Mouse (Mus musculus) cerebellum, postnatal 14 days (tissue): ENCODE data around the gene Bcl11a.

Experiments used
- DNase-seq, 2 experiments: peaks; one replicate each; pipeline ENCODE4 v3.0.0; 2021; ENCODE audit warnings: mixed read lengths in 2 of 2

Gene Bcl11a

GRCm38 (mm10) chr11:24159656-24160055 is 81.8 kb downstream of the Bcl11a start:
- DNase-seq = peak; percentile 37 to 56

GRCm38 (mm10) chr11:24161458-24161857 is 83.6 kb downstream of the Bcl11a start:
- DNase-seq = no peak

- peak; percentile 62 to 65 for DNase-seq
Measured at GRCm38 (mm10) chr11:24162056-24162455, 84.2 kb downstream of the Bcl11a start.

DNA sequence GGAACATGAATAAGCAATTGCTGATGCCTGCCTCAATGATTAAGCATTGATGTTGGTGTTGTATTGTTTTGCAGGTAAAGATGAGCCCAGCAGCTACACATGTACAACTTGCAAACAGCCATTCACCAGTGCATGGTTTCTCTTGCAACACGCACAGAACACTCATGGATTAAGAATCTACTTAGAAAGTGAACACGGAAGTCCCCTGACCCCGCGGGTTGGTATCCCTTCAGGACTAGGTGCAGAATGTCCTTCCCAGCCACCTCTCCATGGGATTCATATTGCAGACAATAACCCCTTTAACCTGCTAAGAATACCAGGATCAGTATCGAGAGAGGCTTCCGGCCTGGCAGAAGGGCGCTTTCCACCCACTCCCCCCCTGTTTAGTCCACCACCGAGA is 85.2 kb downstream of the Bcl11a start:
- no peak for DNase-seq

DNA sequence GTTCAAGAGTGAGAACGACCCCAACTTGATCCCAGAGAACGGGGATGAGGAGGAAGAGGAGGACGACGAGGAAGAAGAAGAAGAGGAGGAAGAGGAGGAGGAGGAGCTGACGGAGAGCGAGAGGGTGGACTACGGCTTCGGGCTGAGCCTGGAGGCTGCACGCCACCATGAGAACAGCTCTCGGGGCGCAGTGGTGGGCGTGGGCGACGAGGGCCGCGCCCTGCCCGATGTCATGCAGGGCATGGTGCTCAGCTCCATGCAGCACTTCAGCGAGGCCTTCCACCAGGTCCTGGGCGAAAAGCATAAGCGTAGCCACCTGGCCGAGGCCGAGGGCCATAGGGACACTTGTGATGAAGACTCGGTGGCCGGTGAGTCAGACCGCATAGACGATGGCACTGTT is 86.2 kb downstream of the Bcl11a start:
- no peak for DNase-seq

DNA sequence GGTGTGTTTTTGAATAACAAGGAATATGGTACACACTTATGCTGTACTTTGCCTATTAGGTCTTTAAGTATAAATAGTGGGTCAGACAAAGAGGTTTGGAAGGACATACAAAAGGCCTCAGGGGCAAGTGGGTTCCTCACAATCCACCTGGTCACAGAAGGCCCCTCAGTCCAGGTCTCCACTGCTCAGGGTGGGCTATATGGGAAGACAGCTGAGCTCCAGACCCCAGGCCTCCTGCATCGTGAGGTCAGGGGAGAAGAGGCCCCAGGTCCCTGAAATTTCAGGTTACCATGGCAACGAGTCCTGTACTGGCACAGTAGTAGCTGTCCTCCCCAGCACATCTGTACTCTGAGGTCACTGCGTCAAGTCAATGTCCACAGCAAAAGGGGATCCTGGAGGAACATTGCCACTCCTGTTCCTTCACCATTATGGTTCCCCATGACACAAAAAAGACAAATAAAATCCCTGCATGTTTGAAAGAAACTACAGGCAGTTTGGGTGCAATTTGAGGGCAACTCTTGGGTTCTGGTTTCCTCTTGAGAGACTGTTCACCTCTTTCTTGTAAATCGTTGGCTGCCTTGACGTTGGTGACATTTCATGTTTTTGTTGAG is 93.9 kb downstream of the Bcl11a start:
- no peak for DNase-seq

GRCm38 (mm10) chr11:24172585-24172984 is 94.7 kb downstream of the Bcl11a start:
- no peak for DNase-seq

GRCm38 (mm10) chr11:24174161-24174792 is 96.4 kb downstream of the Bcl11a start:
- DNase-seq = no peak

DNA sequence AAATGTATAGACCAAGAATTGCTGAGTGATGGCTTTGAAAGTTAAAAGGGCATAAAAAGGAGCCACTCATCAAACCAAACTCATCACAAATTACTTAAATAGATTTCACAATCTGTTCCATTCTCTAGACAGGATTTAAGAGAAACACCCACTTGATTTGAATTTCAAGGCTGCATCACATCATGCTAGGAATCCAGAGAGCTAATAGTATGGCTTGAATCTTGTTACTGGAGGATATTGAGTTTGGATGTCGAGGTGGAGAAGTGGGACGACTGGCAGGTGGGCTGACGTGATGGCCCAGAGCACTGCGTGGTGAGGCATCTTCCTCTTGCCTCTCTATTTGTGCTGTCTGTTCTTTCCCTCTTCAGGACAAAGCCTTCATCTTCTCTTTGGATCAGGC is 99.6 kb downstream of the Bcl11a start:
- DNase-seq = no peak

- no peak for DNase-seq
Measured at GRCm38 (mm10) chr11:24178823-24179476, 101.1 kb downstream of the Bcl11a start.

- DNase-seq = no peak
Measured at GRCm38 (mm10) chr11:24180040-24180439, 102.2 kb downstream of the Bcl11a start.

- DNase-seq = no peak
Measured at GRCm38 (mm10) chr11:24183501-24183900, 105.6 kb downstream of the Bcl11a start.

DNA sequence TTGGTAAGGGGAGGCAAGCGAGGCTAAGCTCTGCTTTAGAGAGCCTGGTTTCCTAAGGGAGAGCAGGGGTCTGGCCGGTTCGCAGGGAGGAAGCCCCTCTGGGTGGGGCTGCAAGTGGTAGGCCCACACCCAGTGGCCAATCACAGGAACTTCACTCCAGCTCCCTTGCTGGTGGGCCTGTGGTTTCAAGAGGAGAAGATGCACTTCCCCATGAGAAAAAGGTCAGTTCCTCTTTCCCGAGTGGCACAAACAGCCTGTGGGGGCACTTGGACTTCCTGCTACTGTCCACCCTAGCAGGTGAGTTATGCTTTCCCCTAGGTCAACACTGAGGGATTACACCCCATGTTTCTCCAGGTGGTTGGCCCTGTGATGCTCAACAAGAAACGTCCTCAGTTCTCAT is 107.1 kb downstream of the Bcl11a start:
- DNase-seq = no peak

- no peak for DNase-seq
Measured at GRCm38 (mm10) chr11:24190411-24190810, 112.6 kb downstream of the Bcl11a start.

DNA sequence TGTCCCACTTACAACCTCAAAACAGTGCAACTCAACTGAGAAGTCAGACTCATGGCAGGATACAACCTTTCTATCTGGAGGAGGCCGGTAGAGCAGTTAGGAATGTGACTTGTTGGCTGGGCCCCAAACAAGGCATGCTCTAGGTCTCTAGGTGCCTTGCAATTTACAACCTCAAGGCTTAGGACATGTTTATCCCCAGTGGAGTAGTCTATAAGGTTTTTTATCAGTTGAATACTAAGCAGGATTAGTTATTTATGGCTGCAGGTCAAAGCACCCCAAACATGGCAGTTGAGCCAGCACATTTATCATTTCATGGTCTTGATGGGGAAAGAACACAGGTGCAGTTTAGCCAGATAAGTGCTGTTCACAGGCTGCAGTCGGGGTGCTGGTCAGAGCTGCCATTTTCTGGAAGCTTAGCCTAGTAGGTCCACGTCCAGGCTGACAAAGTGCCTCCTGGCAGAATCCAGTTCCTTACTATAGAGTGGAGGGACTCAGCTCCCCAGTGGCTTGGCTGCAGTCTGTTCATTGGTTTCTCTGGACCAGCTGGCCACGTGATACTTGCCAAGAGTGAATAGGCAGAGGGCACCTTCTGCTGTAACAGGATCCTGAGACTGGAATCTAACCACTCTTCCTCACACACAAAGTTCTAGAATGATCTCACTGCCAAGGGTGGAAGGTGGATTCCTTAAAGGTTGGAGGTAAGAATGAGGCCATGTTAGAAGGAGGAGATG is 118.8 kb downstream of the Bcl11a start:
- DNase-seq = peak; percentile 56 to 66

- no peak for DNase-seq
Measured at GRCm38 (mm10) chr11:24197424-24197823, 119.6 kb downstream of the Bcl11a start.

GRCm38 (mm10) chr11:24199560-24199959 is 121.7 kb downstream of the Bcl11a start:
- no peak for DNase-seq

GRCm38 (mm10) chr11:24200310-24200709 is 122.5 kb downstream of the Bcl11a start:
- DNase-seq = no peak

DNA sequence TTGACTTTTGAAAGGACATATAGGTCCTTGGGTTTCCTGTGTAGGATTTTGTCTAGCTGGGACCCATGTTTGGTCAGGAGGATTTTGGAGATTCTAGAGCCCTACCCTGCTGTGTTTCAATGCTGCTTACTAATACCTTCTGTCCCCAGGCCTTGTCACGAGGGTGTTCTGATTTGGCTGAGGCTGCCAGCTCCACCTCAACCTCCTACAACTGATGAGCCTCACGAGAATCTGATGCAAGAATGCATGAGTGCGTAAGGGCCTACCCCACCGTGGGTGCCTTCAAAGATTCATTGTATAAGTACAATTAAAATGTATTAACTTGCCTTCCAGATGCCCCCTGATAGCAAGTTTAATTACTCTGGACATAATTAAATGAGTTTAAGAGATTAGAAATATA is 123.4 kb downstream of the Bcl11a start:
- DNase-seq = no peak

- no peak for DNase-seq
Measured at GRCm38 (mm10) chr11:24202641-24203361, 124.9 kb downstream of the Bcl11a start.

GRCm38 (mm10) chr11:24203489-24203888 is 125.6 kb downstream of the Bcl11a start:
- no peak for DNase-seq

DNA sequence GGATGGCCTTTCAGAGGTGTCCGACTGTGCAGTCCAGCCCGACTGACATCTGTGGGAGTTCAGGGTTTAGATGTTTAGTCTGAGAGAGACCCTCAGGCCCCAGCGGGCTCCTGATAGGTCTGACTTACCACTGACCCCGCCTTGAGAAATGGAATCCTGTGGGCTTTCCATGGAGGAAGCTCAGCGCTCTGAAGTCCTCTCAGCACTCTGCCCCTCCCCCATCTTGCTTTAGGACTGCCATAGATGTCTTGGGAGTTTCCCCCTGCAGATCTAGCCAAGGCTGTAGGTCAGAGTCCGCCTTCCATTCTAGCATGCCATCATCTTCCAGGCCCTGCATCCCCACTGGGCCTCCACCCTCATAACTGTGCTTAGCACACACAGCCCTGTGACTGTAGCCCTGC is 131.1 kb downstream of the Bcl11a start:
- no peak for DNase-seq
